Mouse (Mus musculus) urinary bladder, adult 2 months (tissue): ENCODE data around the gene Gm44973. TPM values are rescaled to one million over a fixed set of nuclear protein-coding genes. Genes with fewer than 3 reads are reported as not detected.
A peak's percentile ranks its signal among the peaks of the same experiment; 100 is the strongest.
"Not testable (repeated sequence)": the region's sequence is repeated elsewhere in the genome, so short reads cannot be mapped to it uniquely, and the experiment has no call there.

Experiments
- DNase-seq: peaks from one replicate; pipeline ENCODE4 v3.0.0; 2022; ENCODE audit warnings: low spot score
- polyA plus RNA-seq: library from polyadenylated mRNA; depleted of rRNA; stranded (reverse); fragments of >200 nt; gene quantifications from 2 replicates; pipeline ENCODE4 v1.2.3, GENCODE M21; 2012; rRNA removed

The Gm44973 gene
- 0.25 TPM in 1 of 2 replicates, not detected in the other for polyA plus RNA-seq

DNA sequence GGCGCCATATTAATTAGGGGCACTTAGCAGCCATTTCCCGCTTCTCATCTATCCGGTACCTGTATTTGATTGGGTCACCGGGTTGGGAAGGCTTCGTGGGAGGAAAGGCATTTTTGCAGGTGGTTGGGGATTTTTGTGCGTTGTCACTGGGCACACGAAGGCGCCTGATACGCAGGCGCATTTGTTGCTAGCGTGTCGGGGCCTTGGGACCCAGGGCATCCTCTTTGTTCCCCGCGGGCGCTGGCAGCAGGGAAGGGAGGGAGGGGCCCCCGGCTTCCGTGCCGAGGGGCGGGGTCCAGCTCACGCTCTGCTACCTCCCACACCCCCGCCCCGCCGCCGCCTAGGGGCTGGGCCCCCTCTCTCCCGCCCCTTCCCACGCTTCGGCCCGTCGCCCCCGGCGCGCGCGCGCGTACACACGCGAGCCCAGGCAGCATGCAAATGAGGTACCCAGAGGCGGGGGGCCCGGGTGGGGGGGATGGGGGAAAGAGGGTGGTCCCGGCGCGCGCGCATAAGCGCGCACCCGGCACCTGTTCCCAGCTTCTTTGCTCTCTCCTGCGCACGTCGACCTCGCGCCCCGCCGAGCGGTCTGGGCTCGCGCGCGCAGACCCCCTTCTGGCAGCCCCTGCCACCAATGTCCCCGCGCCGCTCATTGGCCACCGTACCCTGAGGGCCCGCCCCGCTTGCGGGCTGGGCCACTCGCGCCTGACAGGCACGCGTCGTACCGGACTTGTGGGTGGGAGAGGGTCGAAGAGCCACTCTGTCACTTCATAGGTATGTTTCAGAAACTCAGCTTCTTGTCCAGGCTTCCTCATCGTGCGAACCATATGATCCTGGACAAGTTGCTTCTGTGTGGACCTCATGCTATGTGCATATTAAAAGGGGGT is at the start of gene Gm44973:
Gene Gm44973, plus strand, starts transcription at position 379 of the 884 bp plus-strand sequence.
- DNase-seq = peak; percentile 87

- DNase-seq = no peak
Observed at GRCm38 (mm10) chr7:4971068-4971467, 44.2 kb upstream of the Gm44973 start, which contains the start of gene Sbk3. TSS of gene Sbk3 (minus strand) at chr7:4971168.

DNA sequence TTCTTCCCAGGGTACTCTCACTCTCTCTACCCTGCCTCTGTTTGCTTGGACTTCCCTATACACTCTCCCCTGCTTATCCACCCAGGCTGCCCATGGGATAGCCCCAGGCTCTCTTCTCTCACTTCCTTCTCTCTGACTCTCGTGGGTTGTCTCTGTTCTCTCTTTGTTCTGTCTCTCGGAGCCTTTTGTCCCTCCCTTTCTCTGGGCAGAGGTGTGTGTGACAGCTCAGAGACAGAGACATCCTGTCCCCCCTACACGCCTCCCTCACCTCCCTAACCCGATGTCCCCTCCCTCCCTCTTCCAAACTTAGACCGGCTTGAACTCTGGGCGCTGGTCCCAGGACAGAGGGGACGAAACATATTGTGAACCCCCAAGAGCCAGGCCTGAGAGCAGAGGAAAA is 43.6 kb upstream of the Gm44973 start:
- DNase-seq = no peak

GRCm38 (mm10) chr7:4972321-4973047 is 42.8 kb upstream of the Gm44973 start:
- no peak for DNase-seq

DNA sequence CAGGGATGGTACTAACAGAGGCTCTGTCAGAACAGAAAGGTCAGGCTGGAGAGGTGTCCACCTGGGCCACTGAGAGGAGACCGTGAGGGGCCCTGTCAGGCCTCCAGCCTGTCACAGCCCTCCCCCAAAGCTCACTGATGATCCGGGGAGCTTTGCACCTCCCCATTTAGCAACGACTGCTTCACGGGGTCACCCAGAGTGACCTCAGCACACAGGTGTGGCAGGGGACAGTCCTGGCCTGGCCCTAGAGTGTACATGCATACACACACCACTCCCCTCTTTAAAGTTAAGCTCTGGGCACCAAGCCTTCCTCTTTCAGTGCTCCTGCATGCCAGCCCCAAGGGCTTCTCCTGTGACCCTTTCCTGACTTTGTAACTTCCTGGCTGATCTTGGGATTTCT is 39.8 kb upstream of the Gm44973 start:
- DNase-seq = no peak

DNA sequence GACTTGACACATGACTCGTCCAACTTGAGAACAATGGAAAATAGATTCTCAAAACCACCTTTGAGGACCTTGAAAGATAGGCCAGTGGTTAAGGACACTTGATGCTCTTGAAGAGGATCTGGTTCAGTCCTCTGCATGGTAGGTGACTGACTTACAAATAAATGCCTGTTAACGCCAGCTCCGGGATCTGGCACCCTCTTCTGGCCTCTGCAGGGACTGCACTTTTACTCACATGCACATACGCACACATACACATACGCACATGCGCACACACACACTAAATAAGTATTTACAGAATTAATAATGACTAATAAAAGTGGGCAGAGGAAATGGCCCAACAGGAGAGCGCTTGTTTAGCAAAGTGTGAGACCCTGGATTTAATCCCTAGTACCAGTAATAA is 38.5 kb upstream of the Gm44973 start:
- no peak for DNase-seq

- DNase-seq = no peak
Observed at GRCm38 (mm10) chr7:4988250-4988649, 27.0 kb upstream of the Gm44973 start.

- DNase-seq = no peak
Observed at GRCm38 (mm10) chr7:4993347-4993998, 21.8 kb upstream of the Gm44973 start.

- DNase-seq = no peak
Observed at GRCm38 (mm10) chr7:4993999-4994788, 21.1 kb upstream of the Gm44973 start.

GRCm38 (mm10) chr7:4995268-4996002 is 19.9 kb upstream of the Gm44973 start:
- DNase-seq = no peak

- DNase-seq = peak; percentile 85
Observed at GRCm38 (mm10) chr7:4996003-4996895, 19.0 kb upstream of the Gm44973 start, which contains the start of gene Zfp579. TSS of gene Zfp579 (minus strand) at chr7:4996158.

DNA sequence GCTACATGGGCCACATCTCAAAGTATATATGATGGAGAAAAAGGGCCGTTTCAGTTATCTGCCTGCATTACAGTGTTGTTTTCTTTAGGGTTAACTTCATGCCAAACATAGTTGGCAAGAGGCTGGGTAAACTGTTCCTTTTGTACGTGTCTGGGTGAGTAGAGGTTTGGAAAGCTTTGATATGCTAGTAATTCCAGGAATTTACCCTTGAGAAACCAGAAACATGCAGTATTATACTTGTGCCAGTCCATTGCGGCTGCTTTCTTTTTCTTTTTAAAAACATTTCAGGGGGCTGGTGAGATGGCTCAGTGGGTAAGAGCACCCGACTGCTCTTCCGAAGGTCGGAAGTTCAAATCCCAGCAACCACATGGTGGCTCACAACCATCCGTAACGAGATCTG is 18.4 kb upstream of the Gm44973 start:
- no peak for DNase-seq

DNA sequence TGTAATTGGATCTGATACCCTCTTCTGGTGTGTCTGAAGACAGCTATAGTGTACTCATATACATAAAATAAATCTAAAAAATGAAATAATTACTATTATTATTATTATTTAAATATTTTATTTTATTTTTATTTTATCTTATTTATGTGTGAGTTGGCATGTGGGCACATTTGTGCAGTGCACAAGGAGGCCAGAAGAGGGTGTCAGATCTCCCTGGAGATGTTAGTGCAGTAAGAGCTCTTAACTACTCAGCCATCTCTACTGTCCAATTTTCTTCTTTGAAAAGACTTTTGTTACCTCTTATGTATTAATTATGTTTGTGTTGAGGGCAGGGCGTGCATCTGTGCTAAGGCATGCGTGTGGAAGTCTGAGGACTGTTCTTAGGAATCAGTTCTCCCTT is 15.4 kb upstream of the Gm44973 start:
- DNase-seq = no peak

- DNase-seq = not testable (repeated sequence)
Observed at GRCm38 (mm10) chr7:5002876-5003275, 12.4 kb upstream of the Gm44973 start.

DNA sequence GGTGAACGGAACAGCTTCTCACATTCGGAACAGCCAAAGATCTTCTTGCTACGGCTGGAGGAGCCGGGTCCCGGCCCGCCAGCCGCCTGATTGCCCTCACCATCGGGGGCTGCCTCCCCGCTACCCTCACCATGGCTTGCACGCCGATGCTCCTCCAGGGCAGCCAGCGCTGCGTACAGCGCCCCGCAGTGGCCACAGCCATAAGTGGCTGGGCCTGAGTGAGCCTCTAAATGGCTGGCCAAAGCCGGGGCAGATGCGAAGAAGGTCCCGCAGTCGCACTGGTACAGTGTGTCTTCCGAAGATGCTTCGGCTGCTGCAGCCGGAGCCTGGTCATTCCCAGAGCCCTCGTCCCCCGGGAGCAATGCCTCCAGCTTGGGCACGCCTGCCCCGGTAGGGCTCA is 7.1 kb upstream of the Gm44973 start:
- no peak for DNase-seq

DNA sequence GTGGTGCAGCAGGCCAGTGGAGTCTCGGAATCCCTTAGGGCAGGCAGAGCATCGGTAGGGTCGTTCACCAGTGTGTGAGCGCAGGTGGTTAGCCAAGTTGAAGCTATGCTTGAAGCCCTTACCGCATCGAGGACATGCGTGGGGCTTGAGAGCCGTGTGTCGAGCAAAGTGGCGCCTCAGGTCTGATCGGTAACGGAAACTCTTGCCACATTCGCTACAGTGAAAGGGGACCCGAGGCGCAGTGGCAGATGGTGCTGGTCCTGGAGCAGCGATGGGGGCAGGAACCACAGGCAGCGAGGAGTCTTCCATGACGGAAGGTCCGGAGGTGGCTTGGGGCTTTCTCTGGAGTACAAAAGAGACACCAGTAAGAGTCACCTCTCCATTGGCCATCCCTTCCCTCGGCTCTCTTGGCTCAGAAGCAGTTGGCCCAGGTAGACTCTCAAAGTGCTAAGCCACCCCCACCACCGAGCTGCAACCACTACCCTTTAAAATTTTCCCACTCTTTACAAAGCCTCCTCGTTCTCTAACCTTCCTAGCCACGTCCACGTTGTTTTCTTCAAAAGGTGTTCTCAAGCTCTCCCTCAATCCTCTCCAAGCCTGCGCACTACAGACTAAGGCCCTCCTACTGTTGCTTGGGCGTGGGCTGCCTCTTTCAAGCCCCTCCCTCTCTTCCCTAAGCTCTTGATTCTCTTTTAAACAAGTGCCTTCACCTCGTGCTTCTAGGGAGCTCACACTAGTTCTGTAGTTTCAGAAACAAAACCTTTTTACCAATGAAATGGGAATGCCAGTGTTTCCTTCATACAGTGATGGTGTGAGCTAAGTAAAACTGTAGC is 2.4 kb upstream of the Gm44973 start:
- DNase-seq = no peak

GRCm38 (mm10) chr7:5014251-5015117 is 812 bp upstream of the Gm44973 start, which contains the start of the genes Zfp524 and Fiz1:
TSS of gene Zfp524 (plus strand) at chr7:5014415.
TSS of gene Fiz1 (minus strand) at chr7:5014697.
- peak; percentile 82 for DNase-seq

GRCm38 (mm10) chr7:5016057-5016456 is 761 bp downstream of the Gm44973 start:
- no peak for DNase-seq
